Mouse (Mus musculus): ENCODE measurements at regions not wholly inside any gene's neighbourhood (a gene's known extent, or its start where the extent isn't known, plus 50 kb on each side); places are given as distances from the start of the nearest gene placed in this dataset.

DNA sequence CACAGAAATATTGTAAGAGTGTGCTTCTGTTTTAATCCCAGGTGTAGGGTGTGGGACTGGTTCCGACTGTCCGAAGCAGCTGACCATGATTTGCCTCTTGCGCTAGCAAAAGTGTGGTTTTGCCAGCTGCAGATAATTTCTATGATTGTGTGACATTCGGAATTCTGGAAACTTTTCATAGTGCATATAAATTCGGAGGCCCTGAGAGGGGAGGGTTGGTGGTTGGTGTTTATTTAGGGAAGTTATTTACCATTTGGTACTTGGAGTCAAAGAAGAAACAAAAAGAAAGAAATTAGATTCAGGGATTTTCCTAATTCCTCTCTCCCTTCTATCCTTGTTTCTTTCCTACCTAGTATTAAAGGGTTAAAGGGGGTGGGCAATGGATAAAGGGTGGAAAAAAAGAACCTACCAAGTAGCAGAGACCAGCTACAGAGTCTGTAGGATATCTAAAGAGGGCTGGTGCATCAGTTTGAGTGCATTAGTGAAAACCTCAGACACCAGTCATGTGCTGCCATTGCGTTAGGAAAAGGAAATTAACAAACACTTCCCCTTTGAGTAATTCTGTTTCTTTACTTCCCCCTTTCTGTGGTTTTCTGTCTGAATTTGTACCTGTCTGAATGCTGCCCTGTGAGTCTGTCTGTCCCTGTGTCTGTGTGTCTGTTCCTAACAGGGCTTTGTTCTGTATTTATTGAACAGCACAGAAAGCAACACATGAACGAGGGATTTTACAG, 70.9 kb downstream of the Amer2 start:
- TF ChIP-seq EP300 (IDR thresholded peaks at IDR 0.05) (no peak), CTCF (IDR thresholded peaks at IDR 0.05) (no peak)

All from lung, postnatal 0 days (tissue).